Mouse (Mus musculus): ENCODE results near the gene Wbp1l. TPM values are rescaled to one million over a fixed set of nuclear protein-coding genes. Genes with fewer than 3 reads are reported as not detected.
A peak's percentile ranks its signal among the peaks of the same experiment; 100 is the strongest.

The Wbp1l gene
- total RNA-seq, 2 experiments from 2014 or later = 34.2 to 38.3 TPM

- intact Hi-C loops (cut with DNase I) = loop anchor here (5.0 kb wide), 1 partner anchor 61 kb away; no protein-coding TSS in a partner anchor
- no peak for DNase-seq (ENCODE audit: low spot score in 2 of 2)
Observed at GRCm38 (mm10) chr19:46647850-46648249, 49.0 kb downstream of the Wbp1l start.

- intact Hi-C loops (cut with DNase I) = loop anchor here (5.0 kb wide), 1 partner anchor 61 kb away; no protein-coding TSS in a partner anchor
Observed at GRCm38 (mm10) chr19:46648565-46648964, 49.7 kb downstream of the Wbp1l start.

DNA sequence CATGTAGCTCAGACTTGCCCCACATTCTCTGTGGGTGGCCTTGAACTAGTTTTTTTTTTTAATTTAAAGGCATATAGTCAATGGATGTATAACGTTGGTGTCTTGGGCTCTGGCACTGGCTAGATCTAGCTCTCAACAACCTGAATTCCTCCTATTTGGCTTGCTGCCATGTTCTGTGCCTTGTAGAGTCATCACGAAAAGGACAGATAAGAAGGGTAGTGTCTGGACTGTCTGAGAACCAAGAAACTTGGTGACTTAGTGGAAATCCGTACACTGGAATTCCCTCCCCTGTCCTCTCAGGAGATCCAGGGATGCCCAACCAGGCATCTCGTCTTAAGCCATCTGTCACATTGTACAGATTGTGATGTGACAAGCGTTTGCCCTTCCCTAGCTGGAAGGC lies 54.3 kb downstream of the Wbp1l start:
- no peak for DNase-seq (ENCODE audit: low spot score in 2 of 2)
- intact Hi-C loops (cut with DNase I) = no loop called here

More at GRCm38 (mm10) chr19:46648565-46648964, 49.7 kb downstream of the Wbp1l start:
- no peak for DNase-seq (ENCODE audit: low spot score in 2 of 2)

DNA sequence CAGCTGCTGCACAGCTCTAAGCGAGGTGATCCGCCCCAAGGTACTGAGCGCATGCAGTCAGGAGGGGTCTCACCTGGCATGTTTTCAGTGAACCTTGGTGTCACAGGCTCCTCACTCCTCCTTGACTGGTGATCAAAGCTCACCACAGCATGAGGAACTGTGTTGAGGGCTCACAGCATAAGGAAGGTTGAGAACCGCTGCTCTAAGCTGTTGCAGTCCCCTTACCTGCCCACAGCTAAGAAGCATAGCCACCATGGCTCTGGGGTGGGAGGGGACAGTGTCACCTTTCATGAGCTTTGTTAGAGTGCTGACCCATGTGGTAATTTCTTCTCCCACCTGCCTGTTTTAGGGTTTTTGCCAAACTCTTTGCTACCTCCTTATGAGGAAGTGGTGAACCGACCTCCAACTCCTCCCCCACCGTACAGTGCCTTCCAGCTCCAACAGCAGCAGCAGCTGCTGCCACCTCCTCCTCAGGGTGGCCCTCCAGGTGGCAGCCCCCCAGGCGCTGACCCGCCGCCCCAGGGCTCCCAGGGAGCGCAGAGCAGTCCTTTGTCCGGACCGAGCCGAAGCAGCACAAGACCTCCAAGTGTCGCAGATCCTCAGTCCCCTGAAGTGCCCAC lies 54.8 kb downstream of the Wbp1l start:
- intact Hi-C loops (cut with DNase I) = no loop called here
- DNase-seq (ENCODE audit: low spot score in 2 of 2) = no peak

- intact Hi-C loops (cut with DNase I) = no loop called here
- DNase-seq (ENCODE audit: low spot score in 2 of 2) = no peak
Observed at GRCm38 (mm10) chr19:46655626-46656025, 56.7 kb downstream of the Wbp1l start.

DNA sequence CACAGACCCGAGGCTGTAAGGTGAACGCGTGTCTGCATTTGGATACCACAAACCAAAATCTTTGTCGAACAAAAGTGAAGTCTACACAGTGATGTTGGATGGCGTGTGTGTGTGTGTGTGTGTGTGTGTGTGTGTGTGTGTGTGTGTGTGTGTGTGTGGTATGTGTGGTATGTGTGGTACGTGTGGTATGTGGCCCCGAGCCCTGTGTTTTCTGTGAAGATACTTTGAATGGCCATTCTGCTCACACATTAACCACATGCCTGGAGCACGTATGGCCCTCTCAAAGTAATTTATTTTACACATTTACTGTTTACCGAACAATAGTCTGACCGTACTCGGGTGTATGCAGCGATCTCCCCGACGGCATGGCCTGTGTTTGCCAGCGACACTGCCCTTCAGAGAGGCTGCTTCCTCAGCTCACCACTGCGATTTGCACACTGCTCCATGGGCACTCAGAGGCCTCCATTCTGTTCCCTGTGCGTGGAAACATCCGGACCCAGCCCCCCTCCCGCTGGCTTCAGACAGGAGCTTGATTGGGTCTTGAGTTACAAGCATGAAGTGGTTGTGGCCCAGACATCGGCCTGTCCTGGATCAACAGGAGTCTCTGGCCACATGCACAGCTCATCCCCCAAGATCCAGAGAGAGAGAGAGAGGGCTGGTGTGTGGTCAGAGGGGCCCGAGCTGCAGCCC lies 57.4 kb downstream of the Wbp1l start:
- no peak for DNase-seq (ENCODE audit: low spot score in 2 of 2)
- intact Hi-C loops (cut with DNase I) = no loop called here

GRCm38 (mm10) chr19:46657339-46658020 lies 58.6 kb downstream of the Wbp1l start:
- DNase-seq (ENCODE audit: low spot score in 2 of 2) = no peak
- intact Hi-C loops (cut with DNase I) = no loop called here

DNA sequence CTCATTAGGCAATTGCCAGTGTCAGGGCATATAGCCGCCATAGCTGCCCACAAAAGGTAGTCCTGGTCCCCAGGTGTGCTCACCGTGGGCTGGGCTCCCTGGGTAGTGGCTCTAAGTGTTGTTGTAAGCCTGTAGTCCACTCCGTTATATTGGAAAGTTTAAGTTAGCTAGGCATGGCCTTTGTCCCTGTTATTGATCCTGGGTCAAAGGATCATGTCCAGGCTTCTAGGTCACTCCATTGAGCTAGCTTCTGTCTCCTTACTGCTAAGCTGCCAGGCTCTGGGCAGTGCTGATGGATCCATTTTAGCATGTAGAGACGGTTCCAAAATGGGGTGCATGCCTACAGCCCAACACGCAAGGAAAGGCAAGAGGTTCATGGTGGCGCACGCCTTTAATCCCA lies 59.5 kb downstream of the Wbp1l start:
- no peak for DNase-seq (ENCODE audit: low spot score in 2 of 2)
- intact Hi-C loops (cut with DNase I) = no loop called here

GRCm38 (mm10) chr19:46658851-46659250 lies 60.0 kb downstream of the Wbp1l start:
- no peak for DNase-seq (ENCODE audit: low spot score in 2 of 2)
- intact Hi-C loops (cut with DNase I) = no loop called here

GRCm38 (mm10) chr19:46661511-46661910 lies 62.6 kb downstream of the Wbp1l start:
- DNase-seq (ENCODE audit: low spot score in 2 of 2) = no peak
- intact Hi-C loops (cut with DNase I) = no loop called here

DNA sequence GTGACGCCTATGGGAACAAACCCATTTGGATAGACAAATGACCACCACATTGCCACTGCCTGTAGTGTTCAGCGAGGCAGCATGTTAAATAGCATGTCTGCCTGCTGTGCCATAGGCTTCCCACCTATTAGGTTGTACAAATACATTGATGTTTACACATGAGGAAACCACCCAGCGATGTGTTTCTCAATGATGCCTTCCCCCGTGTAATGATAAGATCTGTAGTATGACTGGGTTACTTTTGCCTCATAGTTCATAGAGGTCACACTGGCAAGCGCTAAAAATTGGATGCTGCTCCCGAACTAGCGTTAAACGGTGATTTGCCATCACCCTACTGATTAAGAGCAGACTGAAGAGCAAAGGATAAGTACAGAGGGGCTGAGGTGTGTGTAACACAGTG lies 63.3 kb downstream of the Wbp1l start:
- intact Hi-C loops (cut with DNase I) = no loop called here
- DNase-seq (ENCODE audit: low spot score in 2 of 2) = no peak

DNA sequence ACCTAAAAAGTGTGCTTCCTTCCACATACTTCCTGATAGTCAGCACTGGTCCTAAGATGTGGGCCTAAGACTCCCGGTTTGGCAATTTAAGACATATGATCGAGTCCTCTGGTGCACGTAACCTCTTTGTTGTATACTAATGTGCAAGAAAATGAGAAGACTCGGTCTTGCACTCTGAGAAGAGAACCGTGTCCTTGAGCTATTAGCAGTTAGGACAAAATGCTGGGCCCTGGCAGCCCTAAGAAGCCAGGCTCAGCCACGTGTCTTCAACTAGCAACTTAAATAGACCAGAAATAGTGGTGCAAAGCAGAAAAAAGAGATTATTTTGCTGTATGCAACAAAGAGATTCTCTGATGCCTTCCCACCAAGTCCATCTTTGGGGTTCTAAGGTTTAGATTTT lies 63.9 kb downstream of the Wbp1l start:
- no peak for DNase-seq (ENCODE audit: low spot score in 2 of 2)
- intact Hi-C loops (cut with DNase I) = no loop called here

GRCm38 (mm10) chr19:46665474-46665873 lies 66.6 kb downstream of the Wbp1l start:
- intact Hi-C loops (cut with DNase I) = loop anchor here (5.0 kb wide), 1 partner anchor 78 kb away; no protein-coding TSS in a partner anchor
- DNase-seq (ENCODE audit: low spot score in 2 of 2) = no peak

DNA sequence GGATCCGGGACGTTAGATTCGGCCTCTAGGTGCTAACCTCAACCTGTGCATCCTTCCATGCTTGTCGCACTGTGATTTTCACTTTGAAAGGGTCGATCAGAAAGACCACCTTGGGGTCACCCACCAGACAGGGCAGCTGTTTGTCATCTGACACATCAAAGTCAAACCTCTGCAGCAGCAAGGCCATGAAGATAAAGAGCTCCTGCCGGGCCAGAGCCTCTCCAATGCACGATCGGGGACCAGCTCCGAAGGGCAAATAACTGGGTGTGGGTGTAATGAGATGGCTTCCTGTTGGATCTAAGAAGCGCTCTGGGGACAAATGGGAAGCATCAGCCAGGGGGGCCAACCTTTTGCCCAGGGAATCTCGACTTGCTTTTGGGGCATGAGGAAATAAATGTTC lies 68.4 kb downstream of the Wbp1l start:
- intact Hi-C loops (cut with DNase I) = loop anchor here (5.0 kb wide), 1 partner anchor 80 kb away; no protein-coding TSS in a partner anchor
- no peak for DNase-seq (ENCODE audit: low spot score in 2 of 2)

GRCm38 (mm10) chr19:46668263-46668662 lies 69.4 kb downstream of the Wbp1l start:
- no peak for DNase-seq (ENCODE audit: low spot score in 2 of 2)
- intact Hi-C loops (cut with DNase I) = loop anchor here (5.0 kb wide), 1 partner anchor 81 kb away; no protein-coding TSS in a partner anchor

DNA sequence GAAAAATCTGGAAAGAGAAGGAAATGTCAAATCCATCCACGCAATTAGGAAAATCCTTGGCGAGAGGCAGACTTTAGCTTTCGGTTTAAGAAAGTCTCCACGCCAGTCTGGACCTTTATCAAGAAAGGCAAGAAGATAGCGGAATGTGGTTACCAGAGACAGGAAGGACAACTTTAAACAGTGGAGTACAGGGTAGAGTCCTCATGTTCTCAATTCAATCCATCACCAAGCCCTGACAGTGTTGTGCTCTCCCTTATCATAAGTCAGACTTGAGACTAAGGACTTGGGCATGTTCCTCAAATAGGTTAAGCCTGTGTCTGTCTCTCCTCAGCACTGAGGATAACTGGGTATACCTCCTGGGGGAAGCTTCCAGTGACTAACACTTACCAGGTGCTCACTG lies 70.9 kb downstream of the Wbp1l start:
- no peak for DNase-seq (ENCODE audit: low spot score in 2 of 2)
- intact Hi-C loops (cut with DNase I) = loop anchor here (2.0 to 5.0 kb wide), 3 partner anchors 71 to 197 kb away; no protein-coding TSS in a partner anchor

- DNase-seq (ENCODE audit: low spot score in 2 of 2) = peak; percentile 51 to 53
- intact Hi-C loops (cut with DNase I) = loop anchor here (2.0 to 5.0 kb wide), 2 partner anchors 70 to 197 kb away; no protein-coding TSS in a partner anchor
Observed at GRCm38 (mm10) chr19:46670691-46671090, 71.8 kb downstream of the Wbp1l start.

- DNase-seq (ENCODE audit: low spot score in 2 of 2) = no peak
- intact Hi-C loops (cut with DNase I) = loop anchor here (5.0 kb wide), 1 partner anchor 194 kb away; no protein-coding TSS in a partner anchor
Observed at GRCm38 (mm10) chr19:46672766-46673418, 74.0 kb downstream of the Wbp1l start, which contains the start of gene Cyp17a1. Cyp17a1 (minus strand) TSS chr19:46673172.

DNA sequence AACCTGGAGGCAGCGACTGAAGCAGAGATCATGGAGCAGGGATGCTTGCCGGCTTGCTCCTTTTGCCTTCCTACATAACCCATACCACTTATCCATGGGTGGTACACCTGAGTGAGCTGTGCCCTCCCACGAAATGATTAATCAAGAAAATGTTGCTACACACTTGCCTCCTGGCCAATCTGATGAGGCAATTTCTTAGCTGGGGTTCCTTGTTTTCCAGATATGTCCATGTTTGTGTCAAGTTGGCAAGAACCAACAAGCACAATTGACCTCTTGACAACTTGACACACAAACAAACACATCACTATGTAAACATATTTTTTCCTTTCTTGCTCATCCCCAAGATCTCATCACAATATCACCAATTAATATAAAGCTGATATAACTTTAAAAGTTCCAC lies 76.8 kb downstream of the Wbp1l start:
- intact Hi-C loops (cut with DNase I) = no loop called here
- no peak for DNase-seq (ENCODE audit: low spot score in 2 of 2)

Measured in left cerebral cortex, postnatal 36 days (tissue).